Mouse (Mus musculus) gastrocnemius, postnatal 4 days (tissue): Measurements from ENCODE around the gene Slc6a21. TPM values are rescaled to one million over a fixed set of nuclear protein-coding genes. Genes with fewer than 3 reads are reported as not detected.

ENCODE experiments used
- DNase-seq, 2 experiments: peaks; one replicate each; pipeline ENCODE4 v3.0.0; 2021 to 2022; ENCODE audit warnings: low spot score in 2 of 2, mixed read lengths in 2 of 2
- total RNA-seq, 2 experiments: library from RNA; stranded (reverse); gene quantifications; 2 replicates each; pipeline ENCODE4 v1.2.3; 2021

The Slc6a21 gene
- total RNA-seq, 2 experiments from 2014 or later: not detected

- no peak for DNase-seq
Measured at GRCm38 (mm10) chr7:45312686-45313453, 35.6 kb downstream of the Slc6a21 start.

GRCm38 (mm10) chr7:45313495-45313894, 36.2 kb downstream of the Slc6a21 start:
- DNase-seq: no peak

- DNase-seq: no peak
Measured at GRCm38 (mm10) chr7:45315182-45315701, 37.9 kb downstream of the Slc6a21 start.

GRCm38 (mm10) chr7:45316536-45316935, 39.2 kb downstream of the Slc6a21 start:
- DNase-seq: no peak

- DNase-seq: no peak
Measured at GRCm38 (mm10) chr7:45322245-45322644, 44.9 kb downstream of the Slc6a21 start.

- no peak for DNase-seq
Measured at GRCm38 (mm10) chr7:45323069-45323468, 45.8 kb downstream of the Slc6a21 start.

- DNase-seq: no peak
Measured at GRCm38 (mm10) chr7:45325800-45326199, 48.5 kb downstream of the Slc6a21 start.

- DNase-seq: no peak
Measured at GRCm38 (mm10) chr7:45328841-45329475, 51.6 kb downstream of the Slc6a21 start.

GRCm38 (mm10) chr7:45331502-45331901, 54.2 kb downstream of the Slc6a21 start:
- DNase-seq: no peak

- peak in 1 of 2 experiments; percentile 62 for DNase-seq
Measured at GRCm38 (mm10) chr7:45332685-45333425, 55.5 kb downstream of the Slc6a21 start.

- DNase-seq: peak; percentile 83 to 90
Measured at GRCm38 (mm10) chr7:45333431-45333982, 56.2 kb downstream of the Slc6a21 start, which contains the start of gene Trpm4. Gene Trpm4 (minus strand): TSS chr7:45333780.

GRCm38 (mm10) chr7:45334605-45335004, 57.3 kb downstream of the Slc6a21 start:
- no peak for DNase-seq

GRCm38 (mm10) chr7:45335056-45335455, 57.7 kb downstream of the Slc6a21 start, which contains the start of gene Hrc:
Gene Hrc (plus strand): TSS chr7:45335290.
- no peak for DNase-seq

- no peak for DNase-seq
Measured at GRCm38 (mm10) chr7:45336319-45336718, 59.0 kb downstream of the Slc6a21 start.

- DNase-seq: no peak
Measured at GRCm38 (mm10) chr7:45337469-45337868, 60.2 kb downstream of the Slc6a21 start.

- no peak for DNase-seq
Measured at GRCm38 (mm10) chr7:45338161-45338911, 61.0 kb downstream of the Slc6a21 start.
